Mouse (Mus musculus) liver, adult 2 months (tissue): Measurements from ENCODE around the gene Upf3a.
"Not testable (repeated sequence)": the region's sequence is repeated elsewhere in the genome, so short reads cannot be mapped to it uniquely, and the experiment has no call there.

ENCODE experiments used
- CTCF ChIP-seq: fragments of 200-500 bp; IDR thresholded peaks from 2 replicates; pipeline ENCODE4 v1.5.1; 2011; ENCODE audit warnings: low read depth, low read length, control low read depth
- POLR2A ChIP-seq: fragments of 200-500 bp; IDR thresholded peaks from 2 replicates; pipeline ENCODE4 v1.6.1; 2011; ENCODE audit warnings: low read length, control low read depth; ENCODE audit not compliant: insufficient read depth; ENCODE audit errors: extremely low read depth

DNA sequence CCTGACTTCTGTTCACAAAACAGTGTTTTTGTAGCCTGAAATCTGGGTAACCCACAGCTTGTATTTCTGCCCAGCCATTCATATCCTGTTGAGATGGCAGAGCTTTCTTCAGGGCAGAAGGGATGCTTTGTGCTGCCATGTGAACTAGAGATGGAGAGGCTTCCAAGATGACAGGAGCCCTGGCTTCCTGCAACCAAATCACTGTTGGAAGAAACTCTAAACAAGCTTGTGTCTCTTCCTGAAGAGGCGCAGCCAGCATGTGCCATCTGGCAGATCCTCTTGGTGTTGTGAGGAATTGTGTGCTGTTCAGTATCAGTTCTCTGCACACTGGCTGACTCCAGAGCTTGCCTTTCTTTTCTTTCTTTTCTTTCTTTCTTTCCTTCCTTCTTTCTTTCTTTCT is 57.9 kb downstream of the Upf3a start:
- not testable (repeated sequence) for TF ChIP-seq CTCF, POLR2A
